Mouse (Mus musculus): ENCODE data around the gene Gm45618. TPM values are rescaled to one million over a fixed set of nuclear protein-coding genes. Genes with fewer than 3 reads are reported as not detected.

Gm45618 gene
- polyA plus RNA-seq, 1 experiment from 2014 or later, result not detected

GRCm38 (mm10) chr7:142080876-142081275 lies 39.7 kb downstream of the Gm45618 start:
- peaks cover 29% of the 10 kb centered on the region for H3K27me3 ChIP-seq (ENCODE audit: control insufficient read depth, insufficient read depth, low read length)
- no peak overlapping the region for H3K27ac ChIP-seq (ENCODE audit: low read depth, low read length)
- no peak overlapping the region for H3K4me3 ChIP-seq (ENCODE audit: low read depth, low read length)
- H3K9ac ChIP-seq (ENCODE audit: low read length), result no peak overlapping the region
- ATAC-seq (ENCODE audit: low FRiP score) (no peak), DNase-seq (ENCODE audit: low spot score, missing footprints) (no peak)
- no peaks in the 10 kb centered on the region for H3K9me3 ChIP-seq (ENCODE audit: control insufficient read depth, low read length)
- H3K36me3 ChIP-seq (ENCODE audit: control insufficient read depth, insufficient read depth, low read length), result peaks cover 6% of the 10 kb centered on the region
- H3K4me2 ChIP-seq, result no peak overlapping the region
- WGBS, result 54% methylated on average over 2 of the region's 2 CpGs
- peaks cover 2% of the 10 kb centered on the region; the same call in 1 of the 2 replicates for H3K4me1 ChIP-seq (ENCODE audit: control insufficient read depth, insufficient read depth, low read length)

GRCm38 (mm10) chr7:142079365-142079764 lies 41.2 kb downstream of the Gm45618 start:
- no peak overlapping the region for H3K4me2 ChIP-seq
- no peak overlapping the region for H3K27ac ChIP-seq (ENCODE audit: low read depth, low read length)
- ATAC-seq (ENCODE audit: low FRiP score), result no peak
- no peak for DNase-seq (ENCODE audit: low spot score, missing footprints)
- WGBS, result 65% methylated on average over 5 of the region's 5 CpGs
- no peak overlapping the region for H3K9ac ChIP-seq (ENCODE audit: low read length)
- no peaks in the 10 kb centered on the region for H3K9me3 ChIP-seq (ENCODE audit: control insufficient read depth, low read length)
- H3K4me1 ChIP-seq (ENCODE audit: control insufficient read depth, insufficient read depth, low read length), result peaks cover 2% of the 10 kb centered on the region; the same call in 1 of the 2 replicates
- no peak overlapping the region for H3K4me3 ChIP-seq (ENCODE audit: low read depth, low read length)
- H3K27me3 ChIP-seq (ENCODE audit: control insufficient read depth, insufficient read depth, low read length), result peaks cover 24% of the 10 kb centered on the region
- peaks cover 6% of the 10 kb centered on the region for H3K36me3 ChIP-seq (ENCODE audit: control insufficient read depth, insufficient read depth, low read length)

DNA sequence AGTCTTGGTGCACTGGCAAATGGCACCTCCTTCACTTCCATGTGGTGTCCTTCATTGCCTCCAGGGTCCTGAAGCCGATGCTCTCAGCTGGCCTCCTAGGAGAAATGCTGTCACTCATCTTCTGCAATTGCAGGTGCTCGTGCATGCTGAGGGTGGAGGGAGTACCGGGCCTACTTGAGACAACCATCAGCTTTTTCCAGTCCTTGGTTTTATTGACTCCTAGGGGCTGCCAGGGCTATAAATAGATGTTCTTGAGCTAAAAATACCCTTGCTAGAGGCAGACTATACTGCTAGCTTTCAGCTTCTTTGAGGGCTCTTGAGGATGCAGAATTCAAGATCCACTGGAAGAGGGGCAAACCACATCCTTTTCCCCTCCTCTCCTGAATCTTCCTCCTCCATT lies 43.4 kb downstream of the Gm45618 start:
- Histone ChIP-seq H3K27me3 (ENCODE audit: control insufficient read depth, insufficient read depth, low read length) (peaks cover 4% of the 10 kb centered on the region), H3K4me2 (no peak overlapping the region), H3K4me1 (ENCODE audit: control insufficient read depth, insufficient read depth, low read length) (0 out of 2 replicates have a peak, but pooled peaks cover 2% of the 10 kb centered on the region), H3K36me3 (ENCODE audit: control insufficient read depth, insufficient read depth, low read length) (peaks cover 2% of the 10 kb centered on the region; the same call in 1 of the 2 replicates), H3K9ac (ENCODE audit: low read length) (no peak overlapping the region), H3K9me3 (ENCODE audit: control insufficient read depth, low read length) (no peaks in the 10 kb centered on the region), H3K4me3 (ENCODE audit: low read depth, low read length) (no peak overlapping the region), H3K27ac (ENCODE audit: low read depth, low read length) (no peak overlapping the region)
- DNase-seq (ENCODE audit: low spot score, missing footprints) (no peak), ATAC-seq (ENCODE audit: low FRiP score) (no peak)
- WGBS, result 90% methylated on average over 3 of the region's 3 CpGs

GRCm38 (mm10) chr7:142074146-142074886 lies 46.2 kb downstream of the Gm45618 start:
- Histone ChIP-seq H3K27ac (ENCODE audit: low read depth, low read length) (no peak overlapping the region), H3K4me3 (ENCODE audit: low read depth, low read length) (no peak overlapping the region), H3K36me3 (ENCODE audit: control insufficient read depth, insufficient read depth, low read length) (no peaks in the 10 kb centered on the region), H3K9ac (ENCODE audit: low read length) (no peak overlapping the region), H3K9me3 (ENCODE audit: control insufficient read depth, low read length) (no peaks in the 10 kb centered on the region), H3K27me3 (ENCODE audit: control insufficient read depth, insufficient read depth, low read length) (no peaks in the 10 kb centered on the region; the same call in 1 of the 2 replicates), H3K4me1 (ENCODE audit: control insufficient read depth, insufficient read depth, low read length) (peaks cover 3% of the 10 kb centered on the region; the same call in 1 of the 2 replicates), H3K4me2 (no peak overlapping the region)
- DNase-seq (ENCODE audit: low spot score, missing footprints) (no peak), ATAC-seq (ENCODE audit: low FRiP score) (no peak)
- WGBS, result 78% methylated on average over 8 of the region's 8 CpGs

DNA sequence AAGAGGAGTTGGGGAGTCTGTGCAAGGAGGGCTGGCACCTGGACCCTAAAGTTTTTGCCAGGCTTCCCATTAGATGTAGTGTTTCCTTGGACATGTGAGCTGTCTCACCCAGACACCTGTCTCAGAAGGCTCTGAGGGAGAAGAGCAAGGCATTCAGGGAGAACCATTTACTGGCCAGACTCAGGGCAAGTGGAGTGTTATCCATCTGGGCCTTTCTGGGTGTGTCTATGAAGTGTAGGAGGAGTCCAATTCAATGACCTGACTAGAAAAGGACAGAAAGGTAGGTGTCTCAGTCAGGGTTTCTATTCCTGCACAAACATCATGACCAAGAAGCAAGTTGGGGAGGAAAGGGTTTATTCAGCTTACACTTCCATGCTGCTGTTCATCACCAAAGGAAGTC lies 48.8 kb downstream of the Gm45618 start:
- Histone ChIP-seq H3K4me1 (ENCODE audit: control insufficient read depth, insufficient read depth, low read length) (peaks cover 3% of the 10 kb centered on the region; the same call in 1 of the 2 replicates), H3K27me3 (ENCODE audit: control insufficient read depth, insufficient read depth, low read length) (no peaks in the 10 kb centered on the region; the same call in 1 of the 2 replicates), H3K27ac (ENCODE audit: low read depth, low read length) (no peak overlapping the region), H3K4me2 (no peak overlapping the region), H3K36me3 (ENCODE audit: control insufficient read depth, insufficient read depth, low read length) (no peaks in the 10 kb centered on the region), H3K9ac (ENCODE audit: low read length) (no peak overlapping the region), H3K9me3 (ENCODE audit: control insufficient read depth, low read length) (no peaks in the 10 kb centered on the region), H3K4me3 (ENCODE audit: low read depth, low read length) (no peak overlapping the region)
- ATAC-seq (ENCODE audit: low FRiP score) (no peak), DNase-seq (ENCODE audit: low spot score, missing footprints) (no peak)

- DNase-seq (ENCODE audit: low spot score, missing footprints) (no peak), ATAC-seq (ENCODE audit: low FRiP score) (peak; percentile 62; the same call in 1 of the 2 replicates)
- Histone ChIP-seq H3K27ac (ENCODE audit: low read depth, low read length) (no peak overlapping the region), H3K4me1 (ENCODE audit: control insufficient read depth, insufficient read depth, low read length) (peaks cover 3% of the 10 kb centered on the region; the same call in 1 of the 2 replicates), H3K36me3 (ENCODE audit: control insufficient read depth, insufficient read depth, low read length) (no peaks in the 10 kb centered on the region), H3K27me3 (ENCODE audit: control insufficient read depth, insufficient read depth, low read length) (no peaks in the 10 kb centered on the region; the same call in 1 of the 2 replicates), H3K9ac (ENCODE audit: low read length) (0 out of 2 replicates have a peak overlapping the region, but pooled peaks have one; percentile 9), H3K4me2 (peak overlapping the region; percentile 23), H3K4me3 (ENCODE audit: low read depth, low read length) (no peak overlapping the region), H3K9me3 (ENCODE audit: control insufficient read depth, low read length) (no peaks in the 10 kb centered on the region)
- WGBS, result 11% methylated on average over 10 of the region's 10 CpGs
These were observed 49.3 kb downstream of the Gm45618 start for GRCm38 (mm10) chr7:142071212-142071578.

GRCm38 (mm10) chr7:142070458-142071211 lies 49.9 kb downstream of the Gm45618 start:
- ATAC-seq (ENCODE audit: low FRiP score) (peak; percentile 76), DNase-seq (ENCODE audit: low spot score, missing footprints) (peak; percentile 96)
- Histone ChIP-seq H3K4me3 (ENCODE audit: low read depth, low read length) (no peak overlapping the region), H3K36me3 (ENCODE audit: control insufficient read depth, insufficient read depth, low read length) (no peaks in the 10 kb centered on the region), H3K4me1 (ENCODE audit: control insufficient read depth, insufficient read depth, low read length) (peaks cover 3% of the 10 kb centered on the region; the same call in 1 of the 2 replicates), H3K4me2 (peak overlapping the region; percentile 23), H3K9me3 (ENCODE audit: control insufficient read depth, low read length) (no peaks in the 10 kb centered on the region), H3K27me3 (ENCODE audit: control insufficient read depth, insufficient read depth, low read length) (no peaks in the 10 kb centered on the region; the same call in 1 of the 2 replicates), H3K27ac (ENCODE audit: low read depth, low read length) (no peak overlapping the region), H3K9ac (ENCODE audit: low read length) (0 out of 2 replicates have a peak overlapping the region, but pooled peaks have one; percentile 9)
- 15% methylated on average over 13 of the region's 13 CpGs for WGBS

All from midbrain, embryonic 11.5 days (tissue).